Mouse (Mus musculus) myocyte (in vitro differentiated cells): ENCODE data around the gene Hikeshi.

ENCODE experiments used
- CEBPB ChIP-seq: IDR thresholded peaks from 2 replicates; pipeline ENCODE4 v1.6.1; 2011; ENCODE audit warnings: mild to moderate bottlenecking, moderate library complexity; ENCODE audit not compliant: poor library complexity, insufficient read depth, severe bottlenecking
- E2F4 ChIP-seq: IDR thresholded peaks from one replicate; pipeline ENCODE4 v1.6.1; 2011; ENCODE audit warnings: mild to moderate bottlenecking, control low read depth, moderate library complexity; ENCODE audit not compliant: insufficient read depth
- MAX ChIP-seq: IDR thresholded peaks from one replicate; pipeline ENCODE4 v1.6.1; 2011; ENCODE audit warnings: low read depth, mild to moderate bottlenecking, control low read depth
- MYOD1 ChIP-seq, 3 experiments: IDR thresholded peaks; one replicate each; pipeline ENCODE4 v1.6.1; 2011; ENCODE audit warnings: control low read depth in 2 of 3, low read depth in 2 of 3, mild to moderate bottlenecking in 2 of 3, moderate library complexity in 1 of 3; ENCODE audit not compliant: insufficient read length in 2 of 3, control insufficient read depth in 1 of 3
- MYOG ChIP-seq, 3 experiments: IDR thresholded peaks; one replicate each; pipeline ENCODE4 v1.6.1; 2011; ENCODE audit warnings: control low read depth in 2 of 3, low read depth in 2 of 3, mild to moderate bottlenecking in 2 of 3; ENCODE audit not compliant: insufficient read length in 2 of 3, control insufficient read depth in 1 of 3, insufficient read depth in 1 of 3
- POLR2A ChIP-seq: IDR thresholded peaks from one replicate; pipeline ENCODE4 v1.6.1; 2011; ENCODE audit warnings: low read depth, mild to moderate bottlenecking, control low read depth, moderate library complexity; ENCODE audit not compliant: insufficient read length
- POLR2AphosphoS2 ChIP-seq: IDR thresholded peaks from one replicate; pipeline ENCODE4 v1.6.1; 2011; ENCODE audit warnings: low read depth, control low read depth; ENCODE audit not compliant: insufficient read length
- REST ChIP-seq: IDR thresholded peaks from one replicate; pipeline ENCODE4 v1.6.1; 2011; ENCODE audit warnings: mild to moderate bottlenecking, control low read depth, moderate library complexity; ENCODE audit not compliant: insufficient read depth, insufficient read length
- TCF12 ChIP-seq: IDR thresholded peaks from one replicate; pipeline ENCODE4 v1.6.1; 2011; ENCODE audit warnings: mild to moderate bottlenecking, control low read depth; ENCODE audit not compliant: poor library complexity, insufficient read depth, severe bottlenecking
- TCF3 ChIP-seq: IDR thresholded peaks from one replicate; pipeline ENCODE4 v1.6.1; 2011; ENCODE audit warnings: low read depth, control low read depth; ENCODE audit not compliant: insufficient read length
- USF1 ChIP-seq: IDR thresholded peaks from one replicate; pipeline ENCODE4 v1.6.1; 2011; ENCODE audit warnings: low read depth, mild to moderate bottlenecking, control low read depth, moderate library complexity

DNA sequence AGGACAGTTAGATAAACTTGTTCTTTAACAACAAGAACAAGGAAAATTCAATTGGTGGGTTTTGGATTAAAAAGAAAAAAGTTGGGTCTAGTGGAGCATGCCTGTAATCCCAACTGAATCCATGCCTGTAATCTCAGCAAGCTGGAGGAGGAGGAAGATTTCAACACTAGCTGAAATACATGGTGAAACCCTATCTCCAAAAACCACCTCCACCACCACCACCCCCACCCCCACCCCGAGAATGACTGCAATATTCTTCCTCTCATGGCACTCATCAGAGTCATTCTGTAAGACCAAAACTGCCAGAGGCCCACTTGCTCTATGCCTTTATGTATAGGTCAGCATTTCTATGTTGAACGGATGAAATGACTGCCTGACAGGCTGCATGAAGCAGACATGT is 26.2 kb upstream of the Hikeshi start:
- TF ChIP-seq MAX: no peak
- no peak for TF ChIP-seq POLR2A
- no peak for TF ChIP-seq USF1
- no peak for TF ChIP-seq MYOD1 (IDR thresholded peaks at IDR 0.05; ENCODE audit: control insufficient read depth in 1 of 3, insufficient read length in 2 of 3, low read depth in 2 of 3)
- no peak for TF ChIP-seq E2F4
- no peak for TF ChIP-seq MYOG (IDR thresholded peaks at IDR 0.05; ENCODE audit: control insufficient read depth in 1 of 3, insufficient read depth in 1 of 3, insufficient read length in 2 of 3, low read depth in 2 of 3)
- no peak for TF ChIP-seq TCF12
- TF ChIP-seq POLR2AphosphoS2: no peak
- no peak for TF ChIP-seq CEBPB
- TF ChIP-seq TCF3: no peak
- no peak for TF ChIP-seq REST
